21 mouse cellular contexts compared by ENCODE assay signal in the genomic region with DNA sequence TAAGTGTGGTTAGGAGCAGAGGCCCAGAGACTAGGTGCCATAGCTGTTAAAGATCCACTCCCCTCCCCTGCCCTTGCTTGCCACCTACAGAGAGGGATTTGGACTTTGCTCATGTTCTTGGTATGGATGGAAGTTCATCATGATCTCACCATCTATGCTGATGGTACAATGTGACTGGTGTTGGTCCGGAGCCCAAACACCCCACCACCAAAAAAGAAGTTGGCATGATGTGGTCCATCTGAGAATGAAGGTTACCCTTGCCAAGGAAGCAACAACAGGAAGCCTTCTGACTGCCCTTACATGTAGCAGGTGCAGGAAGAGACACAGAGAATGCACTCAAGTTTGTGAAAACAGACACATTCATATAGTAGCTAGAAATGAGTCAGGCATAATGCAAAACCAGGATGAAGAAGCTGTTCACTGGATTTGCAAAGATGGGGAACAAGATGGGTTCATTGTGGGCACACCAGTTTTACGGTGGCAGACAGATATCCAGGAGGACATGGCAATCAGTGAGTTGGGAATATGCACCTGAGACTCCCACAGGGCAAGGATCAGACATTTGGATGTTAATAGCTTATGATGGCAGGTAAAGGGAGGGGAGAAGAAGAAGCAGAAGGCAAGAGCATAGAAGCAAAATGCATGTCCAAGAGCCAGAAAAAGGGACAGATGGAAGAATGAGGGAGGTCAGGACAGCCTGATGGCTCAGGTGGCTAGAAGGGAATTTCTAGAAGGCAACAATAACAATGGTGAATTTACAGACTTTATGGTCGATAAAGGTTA.
DNase-seq lines count a peak whose midpoint lies in the region; ATAC-seq lines count a peak whose summit lies in the region.
"Had no signal": no experiment of that assay in that cellular context is flagged by ENCODE, and none has a peak within 500 bp of the region (broad histone marks: within the 10 kb centered on the region; RNA-seq: fewer than 3 reads in every experiment).

No protein-coding gene starts in this region.

- ATAC-seq in frontal cortex, adult (ENCODE audit: low TSS enrichment), result no peak
- ATAC-seq: forebrain, embryonic 15.5 days; hindbrain, postnatal 0 days; inflammation-experienced regulatory T-cells, adult 6 months; intestine, embryonic 16.5 days; Patski had no signal

- intact Hi-C loops in left cerebral cortex, postnatal 14 days (cut with DNase I), result no loop called here

- peak; percentile 22 for DNase-seq in cerebellum, adult 11 months
- DNase-seq in cerebellum, postnatal 36 days, result no peak
- peak; percentile 87 for DNase-seq in brain, adult 2 months (ENCODE audit: low read depth, low spot score)
- peak; percentile 17 to 50 for DNase-seq in cerebellum, adult 18-20 months
- peak; percentile 70 for DNase-seq in cerebellum, adult 9-10 months
- DNase-seq in kidney, adult 9 months, result no peak
- no peak for DNase-seq in left cerebral cortex, postnatal 14 days (ENCODE audit: low spot score in 2 of 2)
- DNase-seq: adrenal gland, postnatal 10 days; adrenal gland, postnatal 36 days; B cell, adult 2 months; gastrocnemius, postnatal 10 days; gastrocnemius, postnatal 36 days; heart, postnatal 10 days; heart, postnatal 36 days; kidney, adult 2 months had no signal

Comparison
In these comparisons a context has a peak if more than half of its experiments do, and no peak if none do; other contexts are left out.
1. DNase-seq: peak in cerebellum, adult 11 months (single experiment), brain, adult 2 months (single experiment), cerebellum, adult 18-20 months (2 of 2) and cerebellum, adult 9-10 months (single experiment); none in cerebellum, postnatal 36 days (0 of 2), kidney, adult 9 months (single experiment) and left cerebral cortex, postnatal 14 days (0 of 2).